Mouse (Mus musculus) embryonic facial prominence, embryonic 12.5 days (tissue): Measurements from ENCODE around the gene Mrpl2. TPM values are rescaled to one million over a fixed set of nuclear protein-coding genes. Genes with fewer than 3 reads are reported as not detected.
A peak's percentile ranks its signal among the peaks of the same experiment; 100 is the strongest.

Experiments
- ATAC-seq: fragments of 200-750 bp; cut with Nextera tagmentation; 2 replicates; pipeline ENCODE4 v1.8.0; 2017; ENCODE audit not compliant: insufficient number of reproducible peaks, insufficient read depth, low FRiP score, low TSS enrichment
- H3K27ac ChIP-seq: fragments of 300-500 bp; sonication (generic); 2 replicates; pipeline ENCODE4 v1.5.1; 2016; ENCODE audit warnings: mild to moderate bottlenecking
- H3K27me3 ChIP-seq: fragments of 300-500 bp; sonication (generic); 2 replicates; pipeline ENCODE4 v1.6.1; 2016; ENCODE audit warnings: mild to moderate bottlenecking, moderate library complexity
- H3K36me3 ChIP-seq: fragments of 300-500 bp; sonication (generic); 2 replicates; pipeline ENCODE4 v1.6.1; 2016; ENCODE audit warnings: mild to moderate bottlenecking
- H3K4me1 ChIP-seq: fragments of 300-500 bp; sonication (generic); 2 replicates; pipeline ENCODE4 v1.6.1; 2016
- H3K4me2 ChIP-seq: fragments of 300-500 bp; sonication (generic); replicated peaks from 2 replicates; pipeline ENCODE4 v1.6.1; 2016; ENCODE audit warnings: mild to moderate bottlenecking, moderate library complexity
- H3K4me3 ChIP-seq: fragments of 300-500 bp; sonication (generic); 2 replicates; pipeline ENCODE4 v1.5.1; 2016; ENCODE audit warnings: mild to moderate bottlenecking
- H3K9ac ChIP-seq: fragments of 300-500 bp; sonication (generic); 2 replicates; pipeline ENCODE4 v1.6.1; 2016; ENCODE audit warnings: mild to moderate bottlenecking, moderate library complexity
- H3K9me3 ChIP-seq: fragments of 300-500 bp; sonication (generic); 2 replicates; pipeline ENCODE4 v1.6.1; 2016; ENCODE audit warnings: mild to moderate bottlenecking, moderate library complexity
- WGBS: fragments of 180-500 bp; shearing (Covaris S2); methylation state at CpG from one replicate; pipeline ENCODE4 v1.1.7; 2016; 5-methylcytosine and 5-hydroxymethylcytosine counted together
- polyA plus RNA-seq: library from polyadenylated mRNA; unstranded; fragments of >200 nt; fragmentation: Nextera tagmentation; extraction: Ambion mirVana; gene quantifications from 2 replicates; pipeline ENCODE4 v1.2.1, GENCODE M21; 2016

The Mrpl2 gene
- polyA plus RNA-seq, 1 experiment from 2014 or later: 102 TPM

- peak overlapping the region; percentile 78 for H3K4me3 ChIP-seq
- WGBS: 29% methylated on average over 15 of the region's 15 CpGs
- peak overlapping the region; percentile 85 for H3K4me2 ChIP-seq
- ATAC-seq: no peak
- no peaks in the 10 kb centered on the region for H3K9me3 ChIP-seq
- peak overlapping the region; percentile 96 for H3K27ac ChIP-seq
- no peaks in the 10 kb centered on the region for H3K27me3 ChIP-seq
- peaks cover 37% of the 10 kb centered on the region for H3K4me1 ChIP-seq
- H3K36me3 ChIP-seq: peaks cover 38% of the 10 kb centered on the region
- peak overlapping the region; percentile 88 for H3K9ac ChIP-seq
These were observed 3.8 kb downstream of the Mrpl2 start for GRCm38 (mm10) chr17:46649811-46650210.

- no peaks in the 10 kb centered on the region for H3K27me3 ChIP-seq
- peaks cover 42% of the 10 kb centered on the region for H3K36me3 ChIP-seq
- peaks cover 33% of the 10 kb centered on the region for H3K4me1 ChIP-seq
- ATAC-seq: peak; percentile 94
- peak within 1 kb of the TSS; percentile 78 for H3K4me3 ChIP-seq
- peak within 1 kb of the TSS; percentile 85 for H3K4me2 ChIP-seq
- WGBS: under 1% methylated on average over 57 of the region's 58 CpGs
- peak within 1 kb of the TSS; percentile 88 for H3K9ac ChIP-seq
- H3K9me3 ChIP-seq: no peaks in the 10 kb centered on the region
- H3K27ac ChIP-seq: peak within 1 kb of the TSS; percentile 96
These were observed 4.4 kb downstream of the Mrpl2 start, which contains the start of gene Cul7 for GRCm38 (mm10) chr17:46650232-46651031. TSS of gene Cul7 (plus strand) at chr17:46650337.

- Histone ChIP-seq H3K4me1 (peaks cover 33% of the 10 kb centered on the region), H3K27me3 (no peaks in the 10 kb centered on the region)
These were observed 5.3 kb downstream of the Mrpl2 start for GRCm38 (mm10) chr17:46651292-46651691.

GRCm38 (mm10) chr17:46651755-46652547, 5.9 kb downstream of the Mrpl2 start:
- peaks cover 29% of the 10 kb centered on the region for H3K4me1 ChIP-seq
- H3K36me3 ChIP-seq: peaks cover 57% of the 10 kb centered on the region
- H3K9ac ChIP-seq: peak overlapping the region; percentile 88
- no peak for ATAC-seq
- H3K4me2 ChIP-seq: peak overlapping the region; percentile 85
- no peak overlapping the region for H3K27ac ChIP-seq
- no peaks in the 10 kb centered on the region for H3K27me3 ChIP-seq
- H3K4me3 ChIP-seq: peak overlapping the region; percentile 78
- no peaks in the 10 kb centered on the region for H3K9me3 ChIP-seq
- 73% methylated on average over 20 of the region's 20 CpGs for WGBS

More at GRCm38 (mm10) chr17:46651292-46651691, 5.3 kb downstream of the Mrpl2 start:
- H3K36me3 ChIP-seq: peaks cover 51% of the 10 kb centered on the region
- peak overlapping the region; percentile 85 for H3K4me2 ChIP-seq
- WGBS: 74% methylated on average over 17 of the region's 17 CpGs
- no peaks in the 10 kb centered on the region for H3K9me3 ChIP-seq
- H3K27ac ChIP-seq: peak overlapping the region; percentile 96
- ATAC-seq: no peak
- peak overlapping the region; percentile 88 for H3K9ac ChIP-seq
- H3K4me3 ChIP-seq: peak overlapping the region; percentile 78

GRCm38 (mm10) chr17:46656054-46656453, 10.0 kb downstream of the Mrpl2 start:
- Histone ChIP-seq H3K27me3 (no peaks in the 10 kb centered on the region), H3K4me2 (no peak overlapping the region), H3K9me3 (no peaks in the 10 kb centered on the region), H3K9ac (no peak overlapping the region), H3K36me3 (peaks cover 90% of the 10 kb centered on the region), H3K4me1 (peaks cover 18% of the 10 kb centered on the region), H3K27ac (no peak overlapping the region), H3K4me3 (no peak overlapping the region)
- no peak for ATAC-seq
- 84% methylated on average over 6 of the region's 6 CpGs for WGBS

GRCm38 (mm10) chr17:46661351-46661750, 15.3 kb downstream of the Mrpl2 start:
- H3K9ac ChIP-seq: no peak overlapping the region
- H3K9me3 ChIP-seq: no peaks in the 10 kb centered on the region
- no peaks in the 10 kb centered on the region for H3K4me1 ChIP-seq
- H3K27me3 ChIP-seq: no peaks in the 10 kb centered on the region
- ATAC-seq: no peak
- 96% methylated on average over 9 of the region's 9 CpGs for WGBS
- no peak overlapping the region for H3K4me3 ChIP-seq
- no peak overlapping the region for H3K27ac ChIP-seq
- peaks cover 94% of the 10 kb centered on the region for H3K36me3 ChIP-seq
- no peak overlapping the region for H3K4me2 ChIP-seq

GRCm38 (mm10) chr17:46661981-46662380, 16.0 kb downstream of the Mrpl2 start:
- Histone ChIP-seq H3K4me2 (no peak overlapping the region), H3K27ac (no peak overlapping the region), H3K4me1 (no peaks in the 10 kb centered on the region), H3K36me3 (peaks cover 92% of the 10 kb centered on the region), H3K27me3 (no peaks in the 10 kb centered on the region), H3K4me3 (no peak overlapping the region), H3K9me3 (no peaks in the 10 kb centered on the region), H3K9ac (no peak overlapping the region)
- WGBS: 85% methylated on average over 12 of the region's 12 CpGs
- no peak for ATAC-seq

GRCm38 (mm10) chr17:46662730-46663129, 16.7 kb downstream of the Mrpl2 start:
- H3K27ac ChIP-seq: no peak overlapping the region
- no peaks in the 10 kb centered on the region for H3K4me1 ChIP-seq
- no peak overlapping the region for H3K4me3 ChIP-seq
- H3K27me3 ChIP-seq: no peaks in the 10 kb centered on the region
- no peak overlapping the region for H3K9ac ChIP-seq
- peaks cover 90% of the 10 kb centered on the region for H3K36me3 ChIP-seq
- no peaks in the 10 kb centered on the region for H3K9me3 ChIP-seq
- ATAC-seq: no peak
- WGBS: 88% methylated on average over 5 of the region's 5 CpGs
- no peak overlapping the region for H3K4me2 ChIP-seq

- no peak for ATAC-seq
- H3K4me2 ChIP-seq: no peak overlapping the region
- H3K9me3 ChIP-seq: no peaks in the 10 kb centered on the region
- H3K9ac ChIP-seq: no peak overlapping the region
- H3K4me1 ChIP-seq: no peaks in the 10 kb centered on the region
- peaks cover 67% of the 10 kb centered on the region for H3K36me3 ChIP-seq
- H3K27ac ChIP-seq: no peak overlapping the region
- 89% methylated on average over 16 of the region's 16 CpGs for WGBS
- no peak overlapping the region for H3K4me3 ChIP-seq
- H3K27me3 ChIP-seq: no peaks in the 10 kb centered on the region
These were observed 21.7 kb downstream of the Mrpl2 start for GRCm38 (mm10) chr17:46667712-46668111.

- H3K4me3 ChIP-seq: no peak overlapping the region
- no peak for ATAC-seq
- no peak overlapping the region for H3K27ac ChIP-seq
- no peaks in the 10 kb centered on the region for H3K27me3 ChIP-seq
- H3K9me3 ChIP-seq: no peaks in the 10 kb centered on the region
- WGBS: 94% methylated on average over 10 of the region's 10 CpGs
- H3K36me3 ChIP-seq: peaks cover 50% of the 10 kb centered on the region
- no peak overlapping the region for H3K4me2 ChIP-seq
- peaks cover 15% of the 10 kb centered on the region for H3K4me1 ChIP-seq
- H3K9ac ChIP-seq: no peak overlapping the region
These were observed 23.9 kb downstream of the Mrpl2 start for GRCm38 (mm10) chr17:46669911-46670310.

- H3K36me3 ChIP-seq: peaks cover 60% of the 10 kb centered on the region
- H3K4me2 ChIP-seq: peak within 1 kb of the TSS; percentile 79
- ATAC-seq: peak; percentile 91
- no peaks in the 10 kb centered on the region for H3K27me3 ChIP-seq
- H3K9me3 ChIP-seq: no peaks in the 10 kb centered on the region
- peaks cover 26% of the 10 kb centered on the region for H3K4me1 ChIP-seq
- 1% methylated on average over 43 of the region's 43 CpGs for WGBS
- peak within 1 kb of the TSS; percentile 78 for H3K9ac ChIP-seq
- peak within 1 kb of the TSS; percentile 89 for H3K4me3 ChIP-seq
- H3K27ac ChIP-seq: peak within 1 kb of the TSS; percentile 97
These were observed 28.0 kb downstream of the Mrpl2 start, which contains the start of gene Rrp36 for GRCm38 (mm10) chr17:46673850-46674529. TSS of gene Rrp36 (minus strand) at chr17:46674352.
